Mouse (Mus musculus) neural tube, embryonic 12.5 days (tissue): ENCODE results near the gene Cenpv. TPM values are rescaled to one million over a fixed set of nuclear protein-coding genes. Genes with fewer than 3 reads are reported as not detected.

Source experiments
- ATAC-seq: fragments of 200-750 bp; cut with Nextera tagmentation; 2 replicates; pipeline ENCODE4 v1.8.0; 2017; ENCODE audit warnings: low read depth, mild to moderate bottlenecking, moderate TSS enrichment, moderate library complexity; ENCODE audit not compliant: low FRiP score
- H3K27ac ChIP-seq: fragments of 300-500 bp; sonication (generic); 2 replicates; pipeline ENCODE4 v1.5.1; 2016
- H3K27me3 ChIP-seq: fragments of 300-500 bp; sonication (generic); replicated peaks from 2 replicates; pipeline ENCODE4 v1.6.1; 2016; ENCODE audit warnings: mild to moderate bottlenecking
- H3K36me3 ChIP-seq: fragments of 300-500 bp; sonication (generic); 2 replicates; pipeline ENCODE4 v1.6.1; 2016; ENCODE audit warnings: mild to moderate bottlenecking
- H3K4me1 ChIP-seq: fragments of 300-500 bp; sonication (generic); 2 replicates; pipeline ENCODE4 v1.6.1; 2016
- H3K4me2 ChIP-seq: fragments of 300-500 bp; sonication (generic); replicated peaks from 2 replicates; pipeline ENCODE4 v1.6.1; 2016; ENCODE audit warnings: mild to moderate bottlenecking
- H3K4me3 ChIP-seq: fragments of 300-500 bp; sonication (generic); 2 replicates; pipeline ENCODE4 v1.5.1; 2016
- H3K9ac ChIP-seq: fragments of 300-500 bp; sonication (generic); 2 replicates; pipeline ENCODE4 v1.6.1; 2016; ENCODE audit warnings: mild to moderate bottlenecking
- H3K9me3 ChIP-seq: fragments of 300-500 bp; sonication (generic); 2 replicates; pipeline ENCODE4 v1.6.1; 2016; ENCODE audit warnings: mild to moderate bottlenecking
- WGBS: fragments of 180-500 bp; shearing (Covaris S2); methylation state at CpG from one replicate; pipeline ENCODE4 v1.1.7; 2016; 5-methylcytosine and 5-hydroxymethylcytosine counted together
- polyA plus RNA-seq: library from polyadenylated mRNA; unstranded; fragments of >200 nt; fragmentation: Nextera tagmentation; extraction: Ambion mirVana; gene quantifications from 2 replicates; pipeline ENCODE4 v1.2.1, GENCODE M21; 2016

The Cenpv gene
- polyA plus RNA-seq, 1 experiment from 2014 or later = 73.7 TPM

- Histone ChIP-seq H3K4me1 (no peaks in the 10 kb centered on the region), H3K4me3 (no peak overlapping the region), H3K36me3 (no peaks in the 10 kb centered on the region), H3K9ac (no peak overlapping the region), H3K27me3 (no peaks in the 10 kb centered on the region), H3K4me2 (no peak overlapping the region), H3K9me3 (no peaks in the 10 kb centered on the region), H3K27ac (no peak overlapping the region)
- WGBS = 80% methylated on average over 7 of the region's 7 CpGs
- ATAC-seq = no peak
These were observed 26.7 kb upstream of the Cenpv start for GRCm38 (mm10) chr11:62565747-62566146.

GRCm38 (mm10) chr11:62563590-62563989 lies 24.5 kb upstream of the Cenpv start:
- Histone ChIP-seq H3K9ac (no peak overlapping the region), H3K4me3 (no peak overlapping the region), H3K36me3 (no peaks in the 10 kb centered on the region), H3K27ac (no peak overlapping the region), H3K27me3 (no peaks in the 10 kb centered on the region), H3K9me3 (no peaks in the 10 kb centered on the region), H3K4me1 (no peaks in the 10 kb centered on the region), H3K4me2 (no peak overlapping the region)
- 85% methylated on average over 2 of the region's 2 CpGs for WGBS
- no peak for ATAC-seq

GRCm38 (mm10) chr11:62560463-62561016 lies 21.5 kb upstream of the Cenpv start:
- Histone ChIP-seq H3K9me3 (no peaks in the 10 kb centered on the region), H3K27me3 (no peaks in the 10 kb centered on the region), H3K4me3 (peak overlapping the region; percentile 29), H3K36me3 (peaks cover under 1% of the 10 kb centered on the region; the same call in 1 of the 2 replicates), H3K4me2 (peak overlapping the region; percentile 62), H3K9ac (peak overlapping the region; percentile 35; the same call in 1 of the 2 replicates), H3K4me1 (0 out of 2 replicates have a peak, but pooled peaks cover 2% of the 10 kb centered on the region), H3K27ac (no peak overlapping the region)
- no peak for ATAC-seq
- WGBS = 29% methylated on average over 43 of the region's 43 CpGs

DNA sequence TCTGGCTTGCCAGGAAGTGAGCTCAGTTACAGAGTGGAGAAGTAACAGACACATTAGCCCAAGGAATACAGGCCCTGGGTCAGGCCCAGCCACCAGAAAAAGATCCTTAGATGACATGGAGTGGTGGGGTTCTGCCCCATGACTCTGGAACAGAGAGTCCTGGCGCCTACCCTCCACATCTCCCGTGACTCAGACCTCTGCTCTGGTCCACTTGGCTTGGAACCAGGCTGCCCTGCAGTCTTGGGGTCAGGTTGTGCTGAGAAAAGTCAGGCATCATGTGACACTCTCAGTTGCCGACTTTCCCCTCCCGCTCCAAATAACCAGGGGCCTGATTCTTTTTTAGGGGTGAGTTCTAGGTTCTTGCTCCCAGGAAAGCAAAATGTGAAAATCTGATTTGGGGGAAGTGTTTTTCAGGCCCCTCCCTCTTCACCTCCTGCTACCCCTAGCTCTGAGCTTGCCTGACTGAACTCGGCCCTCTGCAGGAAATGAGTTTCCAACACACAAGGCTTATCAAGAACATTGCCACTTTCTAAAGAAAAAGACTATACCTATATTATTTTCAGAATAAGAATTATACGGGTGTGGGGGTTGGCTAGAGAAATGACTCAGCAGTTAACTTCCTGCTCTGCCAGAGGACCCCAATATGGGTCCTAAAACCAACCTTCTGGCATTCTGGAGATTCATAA lies 20.0 kb upstream of the Cenpv start:
- no peak overlapping the region for H3K9ac ChIP-seq
- H3K36me3 ChIP-seq = peaks cover 13% of the 10 kb centered on the region; the same call in 1 of the 2 replicates
- no peak overlapping the region for H3K4me2 ChIP-seq
- H3K27me3 ChIP-seq = no peaks in the 10 kb centered on the region
- H3K4me1 ChIP-seq = peaks cover 16% of the 10 kb centered on the region
- 66% methylated on average over 6 of the region's 6 CpGs for WGBS
- H3K27ac ChIP-seq = no peak overlapping the region
- H3K9me3 ChIP-seq = no peaks in the 10 kb centered on the region
- ATAC-seq = no peak
- H3K4me3 ChIP-seq = no peak overlapping the region

DNA sequence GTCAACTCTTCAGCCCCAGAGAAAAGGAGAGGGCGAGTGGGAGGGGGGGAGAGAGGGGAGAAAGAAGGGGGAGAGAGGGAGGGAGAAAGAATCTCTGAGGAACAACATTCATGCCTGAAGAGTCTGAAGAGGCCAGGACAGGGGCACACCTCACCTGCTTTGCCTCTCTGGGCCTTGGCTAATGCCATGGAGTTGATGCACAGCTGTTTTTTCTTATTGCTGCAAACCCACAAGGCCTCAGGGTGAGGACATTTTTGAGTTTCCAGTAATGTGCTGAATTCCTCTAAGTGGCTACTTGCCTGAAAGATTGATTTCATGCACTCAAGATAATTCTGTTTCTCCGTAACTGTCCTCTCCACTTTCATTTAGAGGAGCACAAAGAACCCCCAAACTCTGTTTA lies 19.1 kb upstream of the Cenpv start:
- no peak overlapping the region for H3K4me3 ChIP-seq
- no peak overlapping the region for H3K4me2 ChIP-seq
- H3K27me3 ChIP-seq = no peaks in the 10 kb centered on the region
- no peak overlapping the region for H3K27ac ChIP-seq
- peaks cover 26% of the 10 kb centered on the region for H3K4me1 ChIP-seq
- peaks cover 23% of the 10 kb centered on the region for H3K36me3 ChIP-seq
- 71% methylated on average over 2 of the region's 2 CpGs for WGBS
- no peaks in the 10 kb centered on the region for H3K9me3 ChIP-seq
- ATAC-seq = no peak
- H3K9ac ChIP-seq = no peak overlapping the region

GRCm38 (mm10) chr11:62557205-62557604 lies 18.1 kb upstream of the Cenpv start:
- Histone ChIP-seq H3K4me2 (no peak overlapping the region), H3K27ac (no peak overlapping the region), H3K4me1 (peaks cover 26% of the 10 kb centered on the region), H3K36me3 (peaks cover 25% of the 10 kb centered on the region), H3K4me3 (no peak overlapping the region), H3K9ac (no peak overlapping the region), H3K27me3 (no peaks in the 10 kb centered on the region), H3K9me3 (no peaks in the 10 kb centered on the region)
- 74% methylated on average over 5 of the region's 5 CpGs for WGBS
- no peak for ATAC-seq

DNA sequence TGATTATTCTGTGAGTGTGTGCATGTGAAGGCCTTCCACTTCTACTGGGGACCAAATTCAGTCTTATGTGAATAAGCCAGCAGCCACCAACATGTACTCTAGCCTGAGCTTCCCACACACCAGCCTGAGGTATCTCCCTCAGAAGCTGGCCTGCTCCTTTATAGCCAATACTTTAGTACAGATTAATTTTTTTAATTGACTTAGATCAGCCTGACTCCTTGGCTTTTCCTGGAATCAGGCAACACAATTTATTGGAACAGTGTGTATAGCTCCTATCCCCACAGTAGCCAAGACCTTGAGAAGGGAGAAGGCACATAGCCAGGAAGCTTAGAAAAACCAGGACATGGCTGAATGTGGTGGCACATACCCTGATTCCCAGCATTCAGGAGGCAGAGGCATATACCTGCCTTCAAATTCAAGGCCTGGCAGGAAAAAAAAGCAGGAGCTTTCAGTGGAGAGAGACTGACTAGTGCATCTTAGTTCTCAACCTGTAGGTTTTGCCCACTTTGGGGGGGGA lies 16.9 kb upstream of the Cenpv start:
- Histone ChIP-seq H3K27me3 (no peaks in the 10 kb centered on the region), H3K4me2 (peak overlapping the region; percentile 97; the same call in 1 of the 2 replicates), H3K27ac (no peak overlapping the region), H3K4me1 (peaks cover 26% of the 10 kb centered on the region), H3K4me3 (no peak overlapping the region), H3K9me3 (no peaks in the 10 kb centered on the region), H3K9ac (no peak overlapping the region), H3K36me3 (peaks cover 25% of the 10 kb centered on the region)
- ATAC-seq = no peak

- Histone ChIP-seq H3K9ac (no peak overlapping the region), H3K36me3 (peaks cover 25% of the 10 kb centered on the region), H3K27ac (no peak overlapping the region), H3K27me3 (no peaks in the 10 kb centered on the region), H3K4me3 (no peak overlapping the region), H3K9me3 (no peaks in the 10 kb centered on the region), H3K4me2 (peak overlapping the region; percentile 97), H3K4me1 (peaks cover 26% of the 10 kb centered on the region)
- ATAC-seq = no peak
These were observed 16.0 kb upstream of the Cenpv start for GRCm38 (mm10) chr11:62554934-62555517.

GRCm38 (mm10) chr11:62554163-62554855 lies 15.2 kb upstream of the Cenpv start:
- Histone ChIP-seq H3K9ac (peak overlapping the region; percentile 54), H3K4me1 (peaks cover 32% of the 10 kb centered on the region), H3K9me3 (no peaks in the 10 kb centered on the region), H3K27me3 (no peaks in the 10 kb centered on the region), H3K36me3 (peaks cover 25% of the 10 kb centered on the region), H3K27ac (no peak overlapping the region), H3K4me3 (peak overlapping the region; percentile 46), H3K4me2 (peak overlapping the region; percentile 97)
- ATAC-seq = no peak
- WGBS = 82% methylated on average over 5 of the region's 5 CpGs

DNA sequence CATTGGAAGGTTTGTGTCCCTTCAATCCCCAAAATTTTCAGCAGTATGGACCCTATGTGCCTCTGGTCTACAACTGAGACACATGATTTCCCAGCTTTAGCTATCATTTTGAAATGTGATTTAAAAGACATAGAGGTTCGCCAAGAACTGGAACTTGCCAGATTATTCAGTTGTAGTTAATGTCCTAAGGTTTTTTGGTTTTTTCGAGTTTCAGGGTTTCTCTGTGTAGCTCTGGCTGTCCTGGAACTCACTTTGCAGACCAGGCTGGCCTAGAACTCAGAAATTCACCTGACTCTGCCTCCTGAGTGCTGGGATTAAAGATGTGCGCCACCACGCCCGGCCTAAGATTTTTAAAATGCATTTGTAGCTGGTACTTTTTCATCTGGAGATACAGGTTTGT lies 14.6 kb upstream of the Cenpv start:
- Histone ChIP-seq H3K27ac (no peak overlapping the region), H3K4me3 (peak overlapping the region; percentile 46), H3K9me3 (no peaks in the 10 kb centered on the region), H3K9ac (peak overlapping the region; percentile 54), H3K36me3 (peaks cover 25% of the 10 kb centered on the region), H3K27me3 (no peaks in the 10 kb centered on the region), H3K4me2 (peak overlapping the region; percentile 97), H3K4me1 (peaks cover 35% of the 10 kb centered on the region)
- no peak for ATAC-seq
- 88% methylated on average over 5 of the region's 5 CpGs for WGBS

- Histone ChIP-seq H3K9ac (peak overlapping the region; percentile 54), H3K9me3 (no peaks in the 10 kb centered on the region), H3K27ac (no peak overlapping the region), H3K4me3 (peak overlapping the region; percentile 46), H3K36me3 (peaks cover 25% of the 10 kb centered on the region), H3K4me2 (peak overlapping the region; percentile 97), H3K27me3 (no peaks in the 10 kb centered on the region), H3K4me1 (peaks cover 35% of the 10 kb centered on the region)
- no peak for ATAC-seq
- 51% methylated on average over 1 of the region's 1 CpGs for WGBS
These were observed 14.1 kb upstream of the Cenpv start for GRCm38 (mm10) chr11:62553186-62553585.
